Mouse (Mus musculus) liver, embryonic 14.5 days (tissue): ENCODE measurements at regions not wholly inside any gene's neighbourhood (a gene's known extent, or its start where the extent isn't known, plus 50 kb on each side); places are given as distances from the start of the nearest gene placed in this dataset.

Experiments
- ATAC-seq: fragments of 200-750 bp; cut with Nextera tagmentation; 2 replicates; pipeline ENCODE4 v1.8.0; 2017; ENCODE audit warnings: moderate number of reproducible peaks, mild to moderate bottlenecking, moderate library complexity; ENCODE audit not compliant: insufficient read depth
- DNase-seq, 3 experiments: peaks; one replicate each; pipeline ENCODE4 v3.0.0-alpha.2; 2012 to 2013; ENCODE audit warnings: low read depth in 3 of 3, low spot score in 3 of 3
- H3K27ac ChIP-seq: fragments of 300-500 bp; sonication (generic); 2 replicates; pipeline ENCODE4 v1.5.1; 2014; ENCODE audit warnings: moderate library complexity, mild to moderate bottlenecking, control low read depth, inconsistent platforms
- H3K27me3 ChIP-seq: fragments of 300-500 bp; sonication (generic); 2 replicates; pipeline ENCODE4 v1.6.1; 2014; ENCODE audit warnings: mild to moderate bottlenecking, low read length, moderate library complexity; ENCODE audit not compliant: control insufficient read depth, insufficient read depth
- H3K36me3 ChIP-seq: fragments of 300-500 bp; sonication (generic); replicated peaks from 2 replicates; pipeline ENCODE4 v1.6.1; 2014; ENCODE audit warnings: low read depth; ENCODE audit not compliant: control insufficient read depth, insufficient read depth
- H3K4me1 ChIP-seq, 2 experiments: fragments of 200-500 bp in 1 of 2; fragments of 300-500 bp in 1 of 2; sonication (generic) in 1 of 2; replicated peaks; 2 replicates each; pipeline ENCODE4 v1.6.1; 2012 to 2014; ENCODE audit warnings: antibody characterized with exemption in 1 of 2, inconsistent platforms in 1 of 2, low read length in 1 of 2; ENCODE audit not compliant: control insufficient read depth in 2 of 2, insufficient read depth in 2 of 2
- H3K4me2 ChIP-seq: fragments of 300-500 bp; sonication (generic); 2 replicates; pipeline ENCODE4 v1.6.1; 2014; ENCODE audit warnings: low read depth, mild to moderate bottlenecking, control low read depth, moderate library complexity
- H3K4me3 ChIP-seq, 2 experiments: fragments of 200-500 bp in 1 of 2; fragments of 300-500 bp in 1 of 2; sonication (generic) in 1 of 2; 2 replicates each; pipeline ENCODE4 v1.5.1; 2012 to 2014; ENCODE audit warnings: low read depth in 2 of 2, low read length in 2 of 2, mild to moderate bottlenecking in 2 of 2, control low read depth in 1 of 2, inconsistent platforms in 1 of 2, moderate library complexity in 1 of 2; ENCODE audit not compliant: insufficient read depth in 1 of 2
- H3K9ac ChIP-seq: fragments of 300-500 bp; sonication (generic); replicated peaks from 2 replicates; pipeline ENCODE4 v1.6.1; 2014; ENCODE audit warnings: mild to moderate bottlenecking, control low read depth, moderate library complexity
- H3K9me3 ChIP-seq: fragments of 300-500 bp; sonication (generic); 2 replicates; pipeline ENCODE4 v1.6.1; 2016; ENCODE audit warnings: low read length, mixed read lengths; ENCODE audit not compliant: control insufficient read depth
- CTCF ChIP-seq: IDR thresholded peaks from 2 replicates; pipeline ENCODE4 v1.5.1; 2016; ENCODE audit warnings: antibody characterized with exemption, low read depth, control low read depth
- EP300 ChIP-seq: IDR thresholded peaks from 2 replicates; pipeline ENCODE4 v1.6.1; 2016; ENCODE audit warnings: antibody characterized with exemption, low read depth
- WGBS: fragments of 180-500 bp; shearing (Covaris S2); extraction: QIAGEN DNeasy Blood & Tissue Kit; methylation state at CpG from one replicate; pipeline ENCODE4 v1.1.7; 2014; ENCODE audit not compliant: insufficient replicate concordance; 5-methylcytosine and 5-hydroxymethylcytosine counted together

GRCm38 (mm10) chr15:71054251-71054852 is 2780.0 kb upstream of the Gm6569 start:
- WGBS, result 40% methylated on average over 5 of the region's 5 CpGs
- no peak overlapping the region for H3K4me2 ChIP-seq
- no peak overlapping the region for H3K27ac ChIP-seq
- H3K36me3 ChIP-seq, result no peaks in the 10 kb centered on the region
- DNase-seq (no peak), ATAC-seq (no peak)
- no peak overlapping the region for H3K4me3 ChIP-seq
- no peaks in the 10 kb centered on the region for H3K9me3 ChIP-seq
- no peaks in the 10 kb centered on the region for H3K27me3 ChIP-seq
- no peak overlapping the region for H3K9ac ChIP-seq
- TF ChIP-seq CTCF (no peak), EP300 (no peak)
- no peaks in the 10 kb centered on the region for H3K4me1 ChIP-seq

- no peak for ATAC-seq
- 68% methylated on average over 1 of the region's 1 CpGs for WGBS
Observed at GRCm38 (mm10) chr15:71086367-71086997, 2747.9 kb upstream of the Gm6569 start.

GRCm38 (mm10) chr15:71099111-71099510 is 2735.2 kb upstream of the Gm6569 start:
- TF ChIP-seq EP300, result no peak
- TF ChIP-seq CTCF, result no peak
- H3K4me3 ChIP-seq, result no peak overlapping the region
- 72% methylated on average over 3 of the region's 3 CpGs for WGBS

More at GRCm38 (mm10) chr15:71086367-71086997, 2747.9 kb upstream of the Gm6569 start:
- Histone ChIP-seq H3K27me3 (no peaks in the 10 kb centered on the region), H3K4me2 (no peak overlapping the region), H3K9me3 (no peaks in the 10 kb centered on the region), H3K4me1 (no peaks in the 10 kb centered on the region), H3K4me3 (no peak overlapping the region), H3K36me3 (no peaks in the 10 kb centered on the region), H3K27ac (no peak overlapping the region), H3K9ac (no peak overlapping the region)
- TF ChIP-seq EP300 (no peak), CTCF (no peak)
- DNase-seq, result no peak

GRCm38 (mm10) chr15:71129802-71130201 is 2704.6 kb upstream of the Gm6569 start:
- Histone ChIP-seq H3K27ac (no peak overlapping the region), H3K4me3 (no peak overlapping the region), H3K4me2 (no peak overlapping the region), H3K4me1 (no peaks in the 10 kb centered on the region), H3K9me3 (no peaks in the 10 kb centered on the region), H3K36me3 (no peaks in the 10 kb centered on the region), H3K9ac (no peak overlapping the region), H3K27me3 (no peaks in the 10 kb centered on the region)
- no peak for TF ChIP-seq EP300
- TF ChIP-seq CTCF, result no peak
- ATAC-seq (no peak), DNase-seq (no peak)

More at GRCm38 (mm10) chr15:71099111-71099510, 2735.2 kb upstream of the Gm6569 start:
- Histone ChIP-seq H3K9me3 (no peaks in the 10 kb centered on the region), H3K4me2 (no peak overlapping the region), H3K36me3 (no peaks in the 10 kb centered on the region), H3K9ac (no peak overlapping the region), H3K4me1 (no peaks in the 10 kb centered on the region), H3K27me3 (no peaks in the 10 kb centered on the region), H3K27ac (no peak overlapping the region)
- ATAC-seq, result no peak
- DNase-seq, result no peak

GRCm38 (mm10) chr15:71157680-71158079 is 2676.7 kb upstream of the Gm6569 start:
- no peaks in the 10 kb centered on the region for H3K9me3 ChIP-seq
- ATAC-seq (no peak), DNase-seq (no peak)
- H3K4me2 ChIP-seq, result no peak overlapping the region
- no peaks in the 10 kb centered on the region for H3K36me3 ChIP-seq
- no peaks in the 10 kb centered on the region for H3K27me3 ChIP-seq
- no peaks in the 10 kb centered on the region for H3K4me1 ChIP-seq
- no peak overlapping the region for H3K27ac ChIP-seq
- H3K4me3 ChIP-seq, result no peak overlapping the region
- 50% methylated on average over 2 of the region's 2 CpGs for WGBS
- no peak overlapping the region for H3K9ac ChIP-seq
- TF ChIP-seq EP300 (no peak), CTCF (no peak)
